Mouse (Mus musculus) T-helper 1 cell (primary cell): Measurements from ENCODE around the gene Zfp639.

ENCODE experiments used
- in situ Hi-C: fragments of 300-600 bp; cut with MboI, MseI; formaldehyde crosslinking; loops from one replicate; pipeline ENCODE4 v1.15.1; 2025; ENCODE audit warnings: high pct_unique_total_duplicates

Gene Zfp639

DNA sequence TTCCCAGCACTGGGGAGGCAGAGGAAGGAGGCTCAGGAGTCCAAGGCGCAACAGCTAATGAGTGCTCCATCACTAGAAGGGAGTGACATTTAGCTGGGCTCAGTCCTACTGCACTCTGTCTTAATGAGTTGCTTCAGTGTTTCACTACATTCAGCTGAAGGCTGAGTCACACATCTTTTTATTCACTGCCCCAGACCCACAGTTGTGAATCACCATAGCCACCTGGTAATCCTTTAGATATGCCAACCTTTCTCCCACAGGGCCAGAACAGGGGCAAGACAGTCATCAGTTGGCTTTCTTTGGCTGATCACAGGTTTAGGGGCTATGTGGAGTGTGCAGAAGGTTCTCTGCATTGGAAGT lies 13.4 kb upstream of the Zfp639 start:
- in situ Hi-C loops: loop anchor here (25.0 kb wide), 1 partner anchor 709 kb away; no protein-coding TSS in a partner anchor

DNA sequence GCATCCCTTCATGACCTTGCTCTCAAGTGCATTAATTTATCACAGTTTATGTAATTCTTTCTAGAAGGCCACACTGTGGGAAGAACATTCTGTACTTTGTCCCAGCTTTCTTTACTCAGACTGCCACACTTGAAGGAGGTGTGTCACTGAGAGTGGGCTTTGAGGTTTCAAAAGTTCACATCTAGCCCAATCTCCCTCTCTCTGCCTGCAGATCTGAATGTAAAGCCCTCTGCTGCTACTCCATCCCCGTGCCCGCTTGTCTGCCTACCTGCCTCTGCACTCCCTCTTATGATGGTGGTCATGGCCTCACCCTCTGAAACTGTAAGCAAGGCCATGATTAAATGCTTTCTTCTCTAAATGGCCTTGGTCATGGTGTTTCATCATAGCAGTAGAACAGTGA lies 9.7 kb upstream of the Zfp639 start:
- in situ Hi-C loops: loop anchor here (5.0 to 10.0 kb wide), 2 partner anchors 178 to 1366 kb away; no protein-coding TSS in a partner anchor

DNA sequence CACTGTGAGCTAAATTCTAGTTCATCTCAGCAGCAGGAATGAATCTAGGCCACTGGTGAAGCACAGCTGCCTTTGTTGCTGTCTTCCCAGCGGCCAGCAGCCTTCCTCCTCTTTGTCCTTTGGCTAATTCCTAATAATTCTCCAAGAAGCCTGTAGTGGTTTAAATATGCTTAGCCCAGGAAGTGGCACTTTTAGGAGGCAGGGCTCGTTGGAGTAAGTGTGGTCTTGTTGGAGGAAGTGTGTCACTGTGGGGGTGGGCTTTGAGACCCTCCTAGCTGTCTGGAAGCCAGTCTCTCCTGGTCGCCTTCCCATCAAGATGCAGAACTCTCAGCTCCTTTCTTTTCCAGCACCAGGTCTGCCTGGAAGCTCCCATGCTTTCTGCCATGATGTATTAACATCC lies 4.2 kb upstream of the Zfp639 start:
- in situ Hi-C loops: loop anchor here (5.0 to 10.0 kb wide), 2 partner anchors 139 to 1371 kb away; partner anchors contain the start of gene Zmat3

DNA sequence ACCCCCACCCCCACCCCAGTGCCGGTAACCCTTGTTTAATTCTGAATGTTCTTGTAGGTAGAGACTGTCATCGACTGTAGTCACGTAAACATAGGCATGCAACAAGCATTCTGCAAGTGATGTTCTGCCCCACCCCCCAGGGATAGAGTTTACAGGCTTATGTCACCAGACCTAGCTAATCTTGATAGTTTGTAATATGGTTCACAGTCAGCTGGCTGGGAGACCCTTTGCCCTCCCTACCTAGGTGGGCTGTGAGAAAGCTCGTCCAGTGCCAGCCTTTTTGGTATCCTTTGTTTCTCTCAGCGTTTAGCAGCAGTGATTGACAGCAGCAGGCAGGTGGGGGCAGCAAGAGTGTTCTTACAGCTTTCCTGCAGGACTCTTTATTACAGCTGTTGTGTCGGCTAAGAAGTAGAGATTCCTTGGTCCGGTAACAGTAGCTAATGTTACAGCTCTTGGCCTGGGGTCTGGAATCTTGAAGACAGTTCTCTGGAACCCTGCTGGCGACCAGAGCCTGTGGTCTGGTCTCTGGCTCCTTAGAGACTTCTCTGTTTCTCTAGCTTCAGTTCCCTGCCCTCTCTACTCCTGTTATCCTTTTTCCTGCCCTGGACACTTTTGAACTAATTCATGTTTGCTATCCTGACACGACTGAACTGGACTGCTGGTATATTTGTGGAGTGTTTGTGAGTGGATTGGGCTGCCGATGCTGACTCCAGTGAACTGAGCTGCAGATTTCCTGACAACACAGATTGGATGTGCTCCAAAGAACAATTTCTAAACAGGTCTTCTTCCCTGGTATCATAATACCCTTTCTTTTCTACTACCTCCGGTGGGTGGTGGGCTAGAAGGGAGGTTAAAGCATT lies 3.5 kb upstream of the Zfp639 start:
- in situ Hi-C loops: loop anchor here (5.0 to 10.0 kb wide), 2 partner anchors 139 to 1372 kb away; partner anchors contain the start of gene Zmat3

DNA sequence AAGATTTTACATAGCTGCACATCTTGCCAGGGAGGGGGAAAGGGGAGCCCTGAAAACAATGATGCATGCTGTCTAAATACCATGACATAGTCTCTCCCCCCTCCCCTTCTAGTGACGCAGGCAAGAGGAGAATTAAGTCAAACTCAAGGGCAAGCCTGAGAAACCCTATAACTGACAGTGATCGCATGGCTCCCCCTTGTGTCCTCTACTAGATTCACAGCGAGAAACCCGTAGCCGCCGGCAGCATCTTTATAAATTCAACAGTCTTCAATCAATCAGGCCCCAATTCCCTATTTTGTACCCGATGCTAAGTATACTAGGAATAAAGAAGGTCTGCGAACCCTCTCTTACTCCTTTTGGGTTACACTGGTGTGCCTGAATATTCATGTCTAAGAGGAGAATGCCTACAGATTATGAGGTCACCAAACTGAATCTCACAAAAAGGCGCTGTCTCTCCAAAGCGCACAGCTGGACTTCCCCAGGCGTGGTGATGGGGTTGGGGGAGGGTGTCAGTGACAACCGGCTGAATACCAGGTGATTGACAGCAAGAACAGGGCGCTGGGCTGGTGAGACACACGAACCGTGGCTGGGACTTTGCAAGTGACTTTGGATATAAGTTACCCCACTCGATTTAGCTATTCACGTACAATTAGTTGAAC lies 1.3 kb upstream of the Zfp639 start:
- in situ Hi-C loops: loop anchor here (5.0 to 10.0 kb wide), 2 partner anchors 141 to 1374 kb away; partner anchors contain the start of gene Zmat3

DNA sequence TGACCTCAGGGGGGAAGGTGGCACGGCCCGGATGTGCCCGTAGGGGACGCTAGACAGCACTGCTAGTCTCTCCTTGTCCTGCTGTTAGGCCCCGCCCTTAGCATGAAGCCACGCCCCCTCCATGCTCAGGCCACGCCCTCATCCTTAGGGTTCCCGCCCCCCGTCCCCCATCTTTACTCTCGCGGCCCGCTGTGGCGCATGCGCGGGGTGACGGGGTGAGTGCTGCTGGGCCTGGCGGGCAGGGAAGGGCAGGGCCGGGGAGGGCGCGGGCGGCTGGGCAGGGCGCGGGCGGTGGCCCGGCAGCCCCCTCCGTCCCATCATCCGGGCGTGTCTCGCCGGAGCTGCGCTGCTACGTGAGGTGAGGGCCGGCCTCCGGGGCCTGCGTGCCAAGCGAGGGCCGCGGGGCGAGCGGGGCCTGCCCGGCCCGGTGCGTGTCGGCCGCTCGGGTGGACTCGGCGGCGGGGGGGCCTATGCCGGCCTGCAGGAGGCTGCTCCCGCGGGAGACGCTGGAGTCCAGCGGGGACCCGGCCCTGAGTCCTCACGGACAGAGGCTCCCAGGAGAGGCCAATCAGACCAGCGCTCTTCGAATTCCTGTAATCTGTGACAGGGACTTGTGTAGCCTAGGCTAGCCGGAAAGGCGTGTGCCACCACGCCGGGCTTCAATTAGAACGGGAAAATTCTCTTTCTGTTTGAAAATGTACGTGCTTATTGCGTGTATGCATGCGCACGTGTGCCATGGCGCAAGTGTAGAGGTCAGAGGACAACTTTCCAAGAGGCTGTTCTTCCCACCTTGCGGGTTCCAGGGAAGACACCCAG lies 524 bp downstream of the Zfp639 start:
- in situ Hi-C loops: loop anchor here (10.0 kb wide), 1 partner anchor 1284 kb away; the partner anchor contains the start of gene Ttc14

DNA sequence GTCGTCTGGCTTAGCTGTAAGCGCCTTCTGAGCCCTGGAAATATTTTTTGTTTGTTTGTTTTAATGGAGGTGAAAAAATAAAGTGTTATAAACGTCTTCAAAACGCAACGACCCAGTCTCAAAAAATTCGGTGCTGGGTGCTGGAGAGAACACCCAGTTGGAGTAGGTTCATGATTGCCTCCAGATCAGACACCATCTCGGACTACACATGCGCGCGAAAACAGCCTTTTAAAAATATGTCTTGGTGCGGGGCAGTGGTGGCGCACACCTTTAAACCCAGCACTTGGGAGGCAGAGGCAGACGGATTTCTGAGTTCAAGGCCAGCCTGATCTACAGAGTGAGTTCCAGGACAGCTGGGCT lies 1.1 kb downstream of the Zfp639 start:
- in situ Hi-C loops: loop anchor here (10.0 kb wide), 1 partner anchor 1284 kb away; the partner anchor contains the start of gene Ttc14

DNA sequence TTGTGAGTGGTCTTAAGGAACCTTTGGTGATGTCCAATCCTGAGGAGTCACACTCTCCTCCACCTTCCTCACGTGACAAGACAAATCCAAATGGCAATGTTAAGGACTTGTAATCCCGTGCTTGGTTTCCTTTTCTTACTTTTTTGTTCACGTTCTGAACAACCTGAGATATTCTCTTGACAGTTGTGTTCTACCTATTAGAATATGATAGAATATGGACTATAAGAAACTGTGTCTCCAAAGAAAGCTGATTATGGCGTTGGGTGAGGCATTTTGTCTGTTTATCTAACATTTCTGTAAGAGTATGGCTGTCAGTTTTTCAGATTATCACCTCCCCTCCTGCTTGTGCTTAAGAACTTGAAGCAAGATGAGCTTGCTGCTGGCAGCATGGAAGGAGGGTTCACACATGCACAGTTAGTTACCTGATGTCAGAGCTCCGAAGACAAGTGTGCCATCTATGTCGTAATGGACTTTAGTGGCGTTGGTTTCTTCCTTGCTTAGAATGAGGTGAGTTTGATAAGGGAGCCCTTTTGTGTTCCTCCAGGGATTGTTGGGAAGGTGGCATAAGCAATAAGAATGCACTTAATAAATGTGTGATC lies 2.7 kb downstream of the Zfp639 start:
- in situ Hi-C loops: loop anchor here (10.0 kb wide), 1 partner anchor 1282 kb away; the partner anchor contains the start of gene Ttc14

DNA sequence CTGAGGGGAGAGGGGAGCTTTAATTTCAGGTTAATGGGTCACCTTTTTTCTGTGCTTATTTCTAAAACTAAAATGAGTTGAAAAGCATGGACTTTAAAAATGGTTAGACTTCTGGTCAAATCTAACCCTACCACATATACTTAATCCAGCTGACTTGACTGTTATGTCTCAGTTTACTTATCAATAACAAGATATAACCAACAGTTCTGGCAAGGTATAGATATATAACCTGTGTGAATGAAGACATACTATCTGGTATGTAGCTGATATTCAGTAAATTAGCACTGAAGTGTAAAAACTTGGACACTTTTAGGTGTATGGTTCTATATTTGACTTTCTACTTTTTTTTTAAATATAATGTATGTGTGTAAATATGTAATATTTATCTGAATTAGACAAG lies 3.5 kb downstream of the Zfp639 start:
- in situ Hi-C loops: loop anchor here (10.0 kb wide), 1 partner anchor 1281 kb away; the partner anchor contains the start of gene Ttc14

DNA sequence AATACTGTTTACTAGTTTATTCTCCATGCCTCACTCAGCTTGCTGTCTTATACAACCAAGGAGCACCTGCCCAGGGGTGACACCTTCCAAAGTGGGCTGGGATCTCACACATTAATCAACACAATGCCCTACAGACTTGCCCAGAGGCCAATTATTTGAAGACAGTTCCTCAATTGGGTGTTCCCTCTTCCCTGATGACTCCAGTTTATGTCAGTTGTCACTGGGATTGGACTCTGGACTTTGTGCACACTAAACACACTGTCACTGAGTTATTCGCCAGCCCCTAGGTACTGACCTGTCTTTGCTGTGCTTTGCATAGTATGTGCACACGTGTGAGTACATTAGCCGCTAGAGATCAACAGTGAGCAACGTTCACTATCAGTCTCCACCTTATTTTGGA lies 17.1 kb downstream of the Zfp639 start:
- in situ Hi-C loops: loop anchor here (5.0 to 10.0 kb wide), 2 partner anchors 180 to 1488 kb away; partner anchors contain the start of genes Actl6a and Fxr1

DNA sequence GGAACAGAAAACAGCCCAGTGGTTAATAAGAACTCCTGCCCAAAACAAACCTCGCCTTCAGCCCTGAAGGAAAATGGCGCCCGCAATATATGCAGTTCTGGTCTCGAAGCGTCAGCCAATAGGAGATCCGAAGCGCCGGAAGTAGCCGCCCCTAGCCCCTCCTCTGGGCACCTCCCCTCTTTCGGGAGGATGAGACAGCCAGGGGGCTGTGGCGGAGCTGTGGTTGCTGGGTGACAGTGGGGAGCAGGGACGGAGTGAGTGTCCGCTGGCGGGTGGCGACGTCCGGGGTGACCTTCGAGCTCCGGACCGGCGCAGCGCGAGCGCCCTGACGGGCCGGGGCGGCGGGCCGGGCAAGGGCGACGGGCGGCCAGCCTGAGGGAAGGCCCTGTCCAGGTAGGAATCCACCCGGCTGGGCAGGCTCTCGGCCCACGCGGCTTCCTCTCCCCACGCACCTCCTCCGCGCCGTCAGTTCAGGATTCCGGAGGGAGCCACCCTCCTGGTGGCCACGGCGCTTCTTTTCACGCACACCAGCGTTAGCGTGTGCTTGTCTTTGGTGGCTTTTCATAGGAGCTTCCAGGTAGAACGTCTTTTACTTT lies 19.3 kb downstream of the Zfp639 start, which contains the start of gene Mfn1:
Gene Mfn1, plus strand, starts transcription at position 163 of the 596 bp plus-strand sequence.
- in situ Hi-C loops: loop anchor here (5.0 to 10.0 kb wide), 2 partner anchors 178 to 1485 kb away; partner anchors contain the start of genes Actl6a and Fxr1

DNA sequence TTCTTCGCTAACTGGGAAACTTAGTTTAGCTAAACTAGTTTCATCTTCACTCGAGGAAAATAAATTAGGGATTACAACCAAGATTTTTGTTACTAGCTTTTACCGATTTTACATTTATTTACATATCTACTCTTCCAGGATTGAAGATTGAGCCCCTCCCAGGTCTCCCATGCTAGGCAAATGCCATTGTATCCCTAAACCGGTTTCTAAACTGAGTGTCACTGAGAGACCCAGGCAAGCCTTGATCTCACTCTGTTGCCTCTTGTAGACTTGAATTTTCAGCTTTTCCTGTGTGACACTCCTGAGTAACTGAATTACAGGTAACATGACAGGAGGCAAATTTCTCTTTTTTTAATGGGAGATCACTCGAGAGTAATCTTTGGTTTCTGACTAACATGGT lies 20.0 kb downstream of the Zfp639 start:
- in situ Hi-C loops: no loop called here

DNA sequence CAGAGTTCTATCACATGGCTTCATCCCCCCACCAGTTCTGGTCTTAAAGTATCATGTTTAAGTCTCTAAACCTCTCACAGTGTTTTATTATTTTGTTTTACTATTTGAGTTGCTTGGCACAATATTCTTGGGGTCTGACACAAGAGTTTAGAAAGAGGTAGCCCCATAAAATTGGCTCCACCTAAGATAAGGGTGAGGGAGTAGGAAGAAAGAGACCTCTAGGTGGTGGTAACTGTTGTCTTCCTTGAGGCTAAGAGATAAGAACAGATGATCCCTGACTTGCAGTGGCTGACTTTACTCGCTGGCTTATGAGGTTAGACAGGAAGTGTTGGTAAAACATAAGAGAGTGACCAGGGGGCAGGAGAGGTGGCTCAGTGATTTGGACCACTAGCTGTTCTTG lies 25.6 kb downstream of the Zfp639 start:
- in situ Hi-C loops: no loop called here

DNA sequence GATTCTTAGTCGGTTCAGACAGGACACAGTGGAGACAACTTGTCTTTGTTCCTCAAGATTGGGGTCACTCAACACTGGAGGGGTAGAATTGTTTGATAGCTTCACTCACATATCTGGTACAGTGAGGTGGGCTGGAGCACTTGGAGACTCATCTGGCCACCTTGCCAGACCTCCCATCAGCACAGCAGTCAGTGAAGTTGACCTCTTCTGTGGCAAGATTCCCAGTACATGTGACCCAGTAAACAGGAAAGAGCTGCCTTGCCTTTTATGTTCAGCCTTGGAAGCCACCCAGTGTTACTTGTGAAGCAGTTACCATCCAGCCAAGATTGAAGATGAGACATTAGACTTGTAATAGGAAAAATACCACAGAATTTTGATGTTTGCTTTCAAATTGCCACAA lies 27.5 kb downstream of the Zfp639 start:
- in situ Hi-C loops: no loop called here

DNA sequence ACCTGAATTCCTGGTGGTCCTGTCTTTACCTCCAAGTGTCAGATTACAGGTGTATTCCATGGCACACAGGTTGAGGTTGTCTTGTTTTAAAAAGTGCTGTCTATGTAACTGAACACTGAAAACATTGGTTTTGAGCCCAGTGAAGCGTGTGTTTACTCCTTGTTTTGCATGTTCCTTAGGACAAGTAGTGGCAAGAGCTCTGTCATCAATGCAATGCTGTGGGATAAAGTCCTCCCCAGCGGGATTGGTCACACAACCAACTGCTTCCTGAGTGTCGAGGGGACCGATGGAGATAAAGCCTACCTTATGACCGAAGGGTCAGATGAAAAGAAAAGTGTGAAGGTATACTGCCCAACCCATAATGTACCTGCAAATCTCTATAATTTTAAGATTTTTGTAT lies 28.0 kb downstream of the Zfp639 start:
- in situ Hi-C loops: no loop called here

DNA sequence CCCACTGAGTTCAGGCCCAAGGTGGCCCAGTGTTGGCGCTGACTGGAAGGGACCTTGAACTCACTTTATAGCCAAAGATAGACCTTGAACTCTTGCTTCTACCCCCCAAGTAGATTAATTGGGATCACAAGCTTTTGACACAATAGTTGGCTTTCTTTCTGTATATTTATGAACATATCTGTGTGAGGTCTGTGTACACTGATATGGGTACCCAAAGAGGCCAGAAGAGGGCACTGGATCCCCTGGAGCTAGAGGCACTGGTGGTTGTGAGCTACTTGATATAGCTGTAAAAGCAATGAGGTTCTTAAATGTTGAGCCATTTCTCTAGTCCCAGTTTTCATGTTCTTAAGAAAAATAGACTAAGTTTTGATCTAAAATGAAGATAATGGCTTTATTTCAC lies 43.0 kb downstream of the Zfp639 start:
- in situ Hi-C loops: no loop called here

DNA sequence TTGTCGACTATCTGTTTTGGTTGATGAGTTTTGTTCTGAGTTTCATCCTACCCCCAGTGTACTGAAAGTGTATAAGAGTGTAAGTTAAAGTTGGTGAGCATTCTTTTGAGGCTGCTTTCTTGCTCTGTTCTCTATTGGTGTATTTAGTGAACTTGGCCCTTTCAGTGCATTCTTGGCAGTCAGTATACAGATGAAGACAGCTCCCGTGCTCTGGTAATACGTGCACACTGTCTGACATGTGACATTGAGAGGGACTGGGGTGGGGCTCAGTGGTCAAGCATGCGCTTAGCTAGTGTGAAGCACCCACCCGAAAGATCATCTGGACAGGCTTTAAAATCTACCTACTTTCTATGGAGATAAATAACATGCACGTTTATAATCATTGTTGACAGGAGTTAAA lies 53.3 kb downstream of the Zfp639 start:
- in situ Hi-C loops: no loop called here
